Mouse (Mus musculus): ENCODE measurements around the gene Lcn2. TPM values are rescaled to one million over a fixed set of nuclear protein-coding genes. Genes with fewer than 3 reads are reported as not detected.
"Not testable (repeated sequence)": the region's sequence is repeated elsewhere in the genome, so short reads cannot be mapped to it uniquely, and the experiment has no call there.

Gene Lcn2
- total RNA-seq, 2 experiments from 2014 or later: 0.69 TPM; not detected in 1

DNA sequence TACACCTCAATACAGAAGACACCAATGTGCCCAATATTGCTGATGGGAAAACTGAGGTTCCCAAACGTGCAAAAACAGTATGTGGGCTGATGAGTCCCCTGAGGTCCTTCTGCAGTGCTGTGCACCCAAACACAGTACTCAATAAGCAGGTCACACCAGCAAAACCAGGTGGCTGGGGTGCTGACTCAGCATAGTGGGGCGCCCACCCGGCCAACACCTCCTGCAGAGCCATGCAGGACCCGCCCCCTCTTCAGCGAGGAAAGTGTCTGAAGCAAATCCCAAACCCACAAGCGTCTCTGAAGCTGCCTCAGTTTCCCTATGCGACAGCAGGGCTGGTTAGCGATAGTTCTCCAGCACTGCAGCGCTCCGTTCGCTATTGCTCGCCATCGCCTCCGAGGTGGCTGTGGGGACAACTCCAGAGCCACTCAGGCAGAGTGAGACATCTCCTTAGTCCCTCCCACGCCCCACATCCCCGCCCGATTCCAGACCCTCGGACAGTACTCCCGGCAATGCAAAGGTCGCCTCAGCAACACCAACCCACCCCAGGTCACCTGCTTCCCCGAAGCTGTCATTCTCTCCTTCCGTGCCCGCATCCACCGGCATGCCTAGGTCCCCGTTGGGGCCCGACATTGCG, 6.8 kb downstream of the Lcn2 start:
- H3K4me3 ChIP-seq: peak overlapping the region; percentile 94
- H3K27ac ChIP-seq: peak overlapping the region; percentile 92
- peak; percentile 13; the same call in 1 of the 2 replicates for TF ChIP-seq CTCF (conservative IDR thresholded peaks at IDR 0.05)
- DNase-seq (ENCODE audit: low spot score in 2 of 2): peak in 1 of 2 experiments; percentile 50

DNA sequence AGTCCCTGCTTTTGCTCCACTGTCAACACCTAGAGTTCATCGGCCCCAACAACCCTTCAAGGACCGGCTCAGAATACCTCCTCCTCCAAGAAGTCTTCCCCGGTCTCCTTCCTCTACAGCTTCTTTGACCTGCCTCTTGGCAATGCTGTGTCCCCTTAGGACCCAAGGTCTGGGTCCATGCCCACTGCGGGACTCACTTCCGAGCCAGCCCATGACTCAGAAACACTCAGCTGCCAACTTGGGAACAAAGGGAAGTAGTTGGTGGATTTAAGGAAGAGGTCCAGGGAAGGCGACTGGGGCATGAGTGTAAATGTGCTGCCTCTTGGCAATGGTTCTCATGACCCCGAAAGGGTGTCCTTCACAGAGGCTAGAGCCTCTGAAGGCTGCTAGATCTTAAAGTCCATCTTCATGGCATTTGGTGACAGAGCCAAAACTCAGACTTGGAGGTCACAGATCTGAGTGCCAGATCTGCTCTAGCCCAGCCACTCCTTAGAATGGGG, 8.0 kb downstream of the Lcn2 start:
- Histone ChIP-seq H3K27ac (0 out of 2 replicates have a peak overlapping the region, but pooled peaks have one; percentile 92), H3K4me3 (peak overlapping the region; percentile 3; the same call in 1 of the 2 replicates)
- no peak for DNase-seq (ENCODE audit: low spot score in 2 of 2)
- TF ChIP-seq CTCF (conservative IDR thresholded peaks at IDR 0.05): no peak

GRCm38 (mm10) chr2:32376963-32377362, 11.1 kb downstream of the Lcn2 start:
- Histone ChIP-seq H3K27ac (no peak overlapping the region), H3K4me3 (no peak overlapping the region)
- DNase-seq (ENCODE audit: low spot score in 2 of 2): no peak
- TF ChIP-seq CTCF (conservative IDR thresholded peaks at IDR 0.05): no peak

DNA sequence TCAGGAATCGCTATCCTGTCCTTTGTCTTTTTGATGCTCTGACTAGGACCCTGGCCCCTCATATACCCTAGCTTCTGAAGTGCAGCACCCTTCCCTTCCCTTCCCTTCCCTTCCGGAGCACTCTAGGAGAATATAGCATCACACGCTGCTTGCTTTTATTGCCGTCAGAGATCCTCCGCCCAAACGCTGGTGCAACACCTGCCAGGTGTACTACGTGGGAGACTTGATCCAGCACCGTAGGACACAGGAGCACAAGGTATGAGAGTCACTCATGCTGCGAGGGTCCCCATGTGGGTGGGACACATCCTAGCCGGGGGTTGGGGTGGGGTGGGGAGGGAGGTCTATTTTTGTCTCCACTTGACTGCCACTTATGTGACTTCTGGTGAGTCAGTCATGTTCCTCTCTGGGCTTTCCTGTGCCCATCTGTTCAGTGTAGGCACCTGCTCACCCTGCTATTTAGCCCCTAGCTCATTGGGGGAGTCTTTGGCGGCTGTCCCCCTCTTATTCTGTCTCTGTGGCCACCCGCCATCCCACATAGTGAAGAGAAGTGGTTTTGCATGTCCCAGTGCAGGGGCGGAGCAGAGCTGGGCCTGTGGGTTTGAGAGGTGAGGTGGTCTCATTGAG, 12.6 kb downstream of the Lcn2 start:
- no peak for TF ChIP-seq CTCF (conservative IDR thresholded peaks at IDR 0.05)
- DNase-seq (ENCODE audit: low spot score in 2 of 2): peak in 1 of 2 experiments; percentile 24
- H3K27ac ChIP-seq: peak overlapping the region; percentile 51; the same call in 1 of the 2 replicates
- H3K4me3 ChIP-seq: no peak overlapping the region

GRCm38 (mm10) chr2:32374191-32374590, 13.9 kb downstream of the Lcn2 start:
- no peak for TF ChIP-seq CTCF (conservative IDR thresholded peaks at IDR 0.05)
- Histone ChIP-seq H3K27ac (no peak overlapping the region), H3K4me3 (no peak overlapping the region)
- DNase-seq (ENCODE audit: low spot score in 2 of 2): no peak

GRCm38 (mm10) chr2:32367315-32367714, 20.7 kb downstream of the Lcn2 start:
- H3K27ac ChIP-seq: no peak overlapping the region
- TF ChIP-seq CTCF (conservative IDR thresholded peaks at IDR 0.05): no peak
- DNase-seq (ENCODE audit: low spot score in 2 of 2): no peak
- H3K4me3 ChIP-seq: no peak overlapping the region

DNA sequence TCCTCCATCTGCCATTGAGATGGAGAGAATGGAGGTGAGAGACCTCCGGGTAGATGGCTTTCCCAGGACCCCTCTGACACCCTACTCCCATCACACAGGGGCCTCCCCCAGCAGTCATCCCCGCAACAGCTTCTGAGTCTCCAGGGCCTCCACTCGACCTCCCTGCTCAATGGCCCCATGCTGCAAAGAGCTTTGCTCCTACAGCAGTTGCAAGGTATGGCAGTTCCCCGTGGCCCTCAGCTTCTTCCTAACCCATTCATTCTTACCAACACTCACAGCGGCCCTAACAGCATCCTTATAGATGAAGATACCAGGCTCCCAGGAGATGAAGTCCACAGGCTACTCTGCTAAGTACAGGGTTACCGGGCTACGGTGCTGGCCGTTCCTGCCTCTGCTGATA, 23.9 kb downstream of the Lcn2 start:
- no peak for TF ChIP-seq CTCF (conservative IDR thresholded peaks at IDR 0.05)
- Histone ChIP-seq H3K27ac (no peak overlapping the region), H3K4me3 (peak overlapping the region; percentile 79; the same call in 1 of the 2 replicates)
- no peak for DNase-seq (ENCODE audit: low spot score in 2 of 2)

GRCm38 (mm10) chr2:32363376-32364106, 24.5 kb downstream of the Lcn2 start:
- no peak for TF ChIP-seq CTCF (conservative IDR thresholded peaks at IDR 0.05)
- Histone ChIP-seq H3K4me3 (peak overlapping the region; percentile 79), H3K27ac (peak overlapping the region; percentile 96)
- no peak for DNase-seq (ENCODE audit: low spot score in 2 of 2)

- Histone ChIP-seq H3K4me3 (peak overlapping the region; percentile 79), H3K27ac (peak overlapping the region; percentile 96)
- peak; percentile 98 for TF ChIP-seq CTCF (conservative IDR thresholded peaks at IDR 0.05)
- peak; percentile 84 to 93 for DNase-seq (ENCODE audit: low spot score in 2 of 2)
Measured at GRCm38 (mm10) chr2:32362817-32363340, 25.2 kb downstream of the Lcn2 start.

GRCm38 (mm10) chr2:32362274-32362673, 25.8 kb downstream of the Lcn2 start:
- Histone ChIP-seq H3K27ac (peak overlapping the region; percentile 96), H3K4me3 (peak overlapping the region; percentile 79)
- not testable (repeated sequence) for DNase-seq (ENCODE audit: low spot score in 2 of 2)

DNA sequence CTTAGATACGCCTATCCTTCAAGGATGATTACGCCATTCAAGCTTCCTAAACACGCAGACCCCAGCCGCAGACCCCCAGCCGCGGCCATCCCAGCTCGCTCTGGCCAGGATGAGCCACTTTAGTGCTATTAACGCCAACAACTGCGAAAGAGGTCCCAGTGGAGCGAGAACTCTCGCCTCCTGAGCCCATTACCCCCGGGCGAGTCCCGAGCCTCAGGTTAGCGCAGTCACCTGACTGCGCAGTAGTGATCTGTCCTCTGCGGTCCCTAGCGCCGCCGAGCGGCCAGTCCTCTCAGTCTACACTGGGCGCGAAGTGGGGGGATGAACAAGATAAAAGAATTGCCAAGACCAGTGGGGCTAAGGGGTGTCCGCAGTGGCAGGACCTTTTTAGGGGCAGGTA, 26.6 kb downstream of the Lcn2 start:
- peak; percentile 82 for TF ChIP-seq CTCF (conservative IDR thresholded peaks at IDR 0.05)
- peak overlapping the region; percentile 58 for H3K4me3 ChIP-seq
- peak; percentile 65 to 71 for DNase-seq (ENCODE audit: low spot score in 2 of 2)
- peak overlapping the region; percentile 97 for H3K27ac ChIP-seq

- DNase-seq (ENCODE audit: low spot score in 2 of 2): peak; percentile 69 to 89
- Histone ChIP-seq H3K27ac (peak overlapping the region; percentile 97), H3K4me3 (peak overlapping the region; percentile 58)
- no peak for TF ChIP-seq CTCF (conservative IDR thresholded peaks at IDR 0.05)
Measured at GRCm38 (mm10) chr2:32360741-32361140, 27.3 kb downstream of the Lcn2 start.

DNA sequence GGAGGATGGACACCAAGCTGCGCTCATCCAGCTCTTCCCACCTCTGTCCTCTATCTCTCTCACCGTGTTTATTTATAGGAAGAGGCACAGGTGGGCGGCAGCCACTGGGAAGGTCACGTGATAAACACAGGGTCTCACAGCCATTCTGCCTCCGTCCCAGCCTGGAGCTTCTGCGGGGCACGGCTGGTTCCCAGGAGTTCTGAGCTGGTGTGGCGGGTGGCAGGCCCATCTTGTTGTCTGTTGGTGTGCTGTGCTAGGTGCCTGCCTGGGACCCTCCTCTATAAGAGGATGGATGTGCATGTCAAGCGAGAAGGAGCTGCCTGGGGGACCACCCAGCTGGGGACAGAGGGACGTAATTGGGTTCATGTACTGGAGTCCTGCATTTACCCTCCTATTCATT, 29.7 kb downstream of the Lcn2 start:
- DNase-seq (ENCODE audit: low spot score in 2 of 2): no peak
- peak overlapping the region; percentile 64; the same call in 1 of the 2 replicates for H3K27ac ChIP-seq
- no peak overlapping the region for H3K4me3 ChIP-seq
- no peak for TF ChIP-seq CTCF (conservative IDR thresholded peaks at IDR 0.05)
